Mouse (Mus musculus): Measurements from ENCODE around the gene Tial1. TPM values are rescaled to one million over a fixed set of nuclear protein-coding genes. Genes with fewer than 3 reads are reported as not detected.

The Tial1 gene
- total and polyA plus RNA-seq, 3 experiments = 42.7 to 126 TPM; not detected in 1

DNA sequence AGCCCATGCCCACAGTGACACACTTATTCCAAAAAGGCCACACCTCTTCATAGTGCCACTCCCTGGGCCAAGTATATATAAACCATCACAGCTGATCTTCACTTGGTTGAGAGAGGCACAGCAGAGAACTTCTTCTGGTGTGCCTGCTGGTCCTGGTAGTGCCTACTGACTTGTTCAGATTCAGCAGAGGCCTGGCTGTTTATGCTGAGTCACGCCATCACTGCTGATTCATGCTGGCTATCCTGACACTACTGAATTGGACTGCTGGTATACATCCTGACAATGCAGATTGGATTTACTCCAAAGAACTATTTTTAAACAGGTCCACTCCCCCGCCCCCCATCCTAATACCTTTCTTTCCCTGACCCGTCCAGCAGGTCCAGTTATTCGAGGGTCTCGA, 33.0 kb upstream of the Tial1 start:
- no peaks in the 10 kb centered on the region for H3K9me3 ChIP-seq (replicated peaks; ENCODE audit: insufficient read depth, low read length)
- H3K27ac ChIP-seq (ENCODE audit: control insufficient read depth, low read depth, low read length) = no peak overlapping the region
- no peak overlapping the region for H3K4me3 ChIP-seq (ENCODE audit: control insufficient read depth in 1 of 2, insufficient read depth in 1 of 2, low read depth in 2 of 2, low read length in 2 of 2)
- H3K79me2 ChIP-seq (ENCODE audit: control insufficient read depth, insufficient read depth, low read length, poor library complexity) = no peaks in the 10 kb centered on the region
- no peaks in the 10 kb centered on the region for H3K36me3 ChIP-seq (ENCODE audit: control insufficient read depth in 1 of 2, insufficient read depth in 2 of 2, low read length in 2 of 2)
- H3K4me1 ChIP-seq (ENCODE audit: control insufficient read depth in 1 of 2, insufficient read depth in 2 of 2, low read length in 2 of 2) = no peaks in the 10 kb centered on the region; a peak in 1 of 4 replicates
- peak; percentile 42 for DNase-seq (ENCODE audit: low read depth, low spot score)
- TF ChIP-seq TCF12 (IDR thresholded peaks at IDR 0.05; ENCODE audit: low read depth, low read length) = no peak
- TF ChIP-seq POLR2A (IDR thresholded peaks at IDR 0.05; ENCODE audit: control insufficient read depth in 1 of 2, insufficient read depth in 1 of 2, low read depth in 1 of 2, low read length in 2 of 2, poor library complexity in 1 of 2) = no peak
- no peak for TF ChIP-seq ZC3H11A (IDR thresholded peaks at IDR 0.05; ENCODE audit: low read depth, low read length)
- no peak for TF ChIP-seq USF1 (IDR thresholded peaks at IDR 0.05; ENCODE audit: low read depth, low read length)
- TF ChIP-seq MAFK (IDR thresholded peaks at IDR 0.05; ENCODE audit: borderline replicate concordance, low read depth, low read length) = no peak
- no peak for TF ChIP-seq CHD2 (IDR thresholded peaks at IDR 0.05; ENCODE audit: low read length)
- TF ChIP-seq GABPA (IDR thresholded peaks at IDR 0.05; ENCODE audit: low read depth, low read length) = no peak
- no peak for TF ChIP-seq NRF1 (IDR thresholded peaks at IDR 0.05; ENCODE audit: insufficient read depth, low read depth, low read length, poor library complexity, severe bottlenecking)
- no peak for TF ChIP-seq ELF1 (IDR thresholded peaks at IDR 0.05; ENCODE audit: low read depth, low read length)
- no peak for TF ChIP-seq POLR2AphosphoS2 (IDR thresholded peaks at IDR 0.05; ENCODE audit: low read length)
- no peak for TF ChIP-seq ETS1 (IDR thresholded peaks at IDR 0.05; ENCODE audit: low read depth, low read length)
- no peak for TF ChIP-seq MXI1 (IDR thresholded peaks at IDR 0.05; ENCODE audit: low read depth, low read length)
- TF ChIP-seq GATA1 (IDR thresholded peaks at IDR 0.05; ENCODE audit: low read depth, low read length) = no peak
- no peaks in the 10 kb centered on the region; a peak in 1 of 4 replicates for H3K27me3 ChIP-seq (ENCODE audit: control insufficient read depth in 1 of 2, insufficient read depth in 2 of 2, low read length in 2 of 2)
- no peak overlapping the region for H3K9ac ChIP-seq (ENCODE audit: control insufficient read depth, low read depth, low read length, poor library complexity, severe bottlenecking)

DNA sequence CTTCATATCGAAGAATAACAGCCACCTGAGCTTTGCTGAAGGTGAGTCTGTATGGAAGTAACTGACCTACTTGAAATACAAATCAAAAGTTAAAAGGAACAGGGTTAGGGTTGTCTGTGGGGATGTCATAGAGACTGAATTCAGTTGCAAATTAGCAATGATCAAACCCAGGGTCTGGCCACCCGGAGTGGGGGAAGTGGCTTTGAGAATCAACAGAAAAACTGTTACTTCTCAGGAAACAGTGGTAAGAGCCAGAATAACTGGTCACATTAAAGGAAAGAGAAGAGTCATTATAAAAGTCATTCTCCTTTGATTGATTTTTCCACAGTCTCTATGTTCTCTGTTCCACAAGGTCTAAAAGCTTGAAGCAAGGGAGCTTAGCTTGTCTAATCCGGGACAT, 27.5 kb upstream of the Tial1 start:
- Histone ChIP-seq H3K36me3 (ENCODE audit: control insufficient read depth in 1 of 2, insufficient read depth in 2 of 2, low read length in 2 of 2) (no peaks in the 10 kb centered on the region), H3K4me3 (ENCODE audit: control insufficient read depth in 1 of 2, insufficient read depth in 1 of 2, low read depth in 2 of 2, low read length in 2 of 2) (no peak overlapping the region), H3K27me3 (ENCODE audit: control insufficient read depth in 1 of 2, insufficient read depth in 2 of 2, low read length in 2 of 2) (peaks cover 0 to 3% of the 10 kb centered on the region in 2 experiments; a peak in 3 of 4 replicates), H3K9ac (ENCODE audit: control insufficient read depth, low read depth, low read length, poor library complexity, severe bottlenecking) (no peak overlapping the region), H3K27ac (ENCODE audit: control insufficient read depth, low read depth, low read length) (no peak overlapping the region), H3K9me3 (replicated peaks; ENCODE audit: insufficient read depth, low read length) (no peaks in the 10 kb centered on the region), H3K4me1 (ENCODE audit: control insufficient read depth in 1 of 2, insufficient read depth in 2 of 2, low read length in 2 of 2) (no peaks in the 10 kb centered on the region), H3K79me2 (ENCODE audit: control insufficient read depth, insufficient read depth, low read length, poor library complexity) (no peaks in the 10 kb centered on the region)
- DNase-seq (ENCODE audit: low read depth, low spot score) = no peak
- no peak for TF ChIP-seq CHD1 (IDR thresholded peaks at IDR 0.05; ENCODE audit: low read depth, low read length)
- no peak for TF ChIP-seq JUND (IDR thresholded peaks at IDR 0.05; ENCODE audit: low read depth, low read length)
- no peak for TF ChIP-seq GABPA (IDR thresholded peaks at IDR 0.05; ENCODE audit: low read depth, low read length)
- no peak for TF ChIP-seq KAT2A (conservative IDR thresholded peaks at IDR 0.05; ENCODE audit: low read depth, low read length)
- no peak for TF ChIP-seq ZKSCAN1 (IDR thresholded peaks at IDR 0.05; ENCODE audit: low read depth, low read length)
- TF ChIP-seq ELF1 (IDR thresholded peaks at IDR 0.05; ENCODE audit: low read depth, low read length) = no peak
- no peak for TF ChIP-seq POLR2AphosphoS2 (IDR thresholded peaks at IDR 0.05; ENCODE audit: low read length)
- TF ChIP-seq TCF12 (IDR thresholded peaks at IDR 0.05; ENCODE audit: low read depth, low read length) = no peak
- TF ChIP-seq ZC3H11A (IDR thresholded peaks at IDR 0.05; ENCODE audit: low read depth, low read length) = no peak
- no peak for TF ChIP-seq UBTF (IDR thresholded peaks at IDR 0.05; ENCODE audit: borderline replicate concordance, insufficient read depth, low read depth, low read length)
- TF ChIP-seq ZMIZ1 (IDR thresholded peaks at IDR 0.05; ENCODE audit: low read depth, low read length) = no peak
- TF ChIP-seq EP300 (IDR thresholded peaks at IDR 0.05; ENCODE audit: low read depth in 1 of 2, low read length in 2 of 2) = no peak
- no peak for TF ChIP-seq NRF1 (IDR thresholded peaks at IDR 0.05; ENCODE audit: insufficient read depth, low read depth, low read length, poor library complexity, severe bottlenecking)
- no peak for TF ChIP-seq MEF2A (IDR thresholded peaks at IDR 0.05; ENCODE audit: extremely low read depth, insufficient replicate concordance, low read depth, low read length, poor library complexity, severe bottlenecking)
- no peak for TF ChIP-seq MXI1 (IDR thresholded peaks at IDR 0.05; ENCODE audit: low read depth, low read length)
- no peak for TF ChIP-seq POLR2A (IDR thresholded peaks at IDR 0.05; ENCODE audit: control insufficient read depth in 1 of 2, insufficient read depth in 1 of 2, low read depth in 1 of 2, low read length in 2 of 2, poor library complexity in 1 of 2)
- TF ChIP-seq RCOR1 (IDR thresholded peaks at IDR 0.05; ENCODE audit: low read depth, low read length) = no peak
- no peak for TF ChIP-seq NELFE (IDR thresholded peaks at IDR 0.05; ENCODE audit: low read depth, low read length)
- no peak for TF ChIP-seq RAD21 (IDR thresholded peaks at IDR 0.05; ENCODE audit: low read depth, low read length)
